Mouse (Mus musculus) brown adipose tissue, adult 24 weeks (tissue): ENCODE results near the gene Ddx46. TPM values are rescaled to one million over a fixed set of nuclear protein-coding genes. Genes with fewer than 3 reads are reported as not detected.

Experiments
- H3K27ac ChIP-seq: fragments of 200-500 bp; replicated peaks from 2 replicates; pipeline ENCODE4 v1.5.1; 2012; ENCODE audit warnings: low read depth, mild to moderate bottlenecking, low read length
- H3K4me1 ChIP-seq: fragments of 200-500 bp; 2 replicates; pipeline ENCODE4 v1.6.1; 2012; ENCODE audit warnings: low read length, mixed read lengths; ENCODE audit not compliant: control insufficient read depth, insufficient read depth, insufficient read length
- H3K4me3 ChIP-seq: fragments of 200-500 bp; 2 replicates; pipeline ENCODE4 v1.5.1; 2012; ENCODE audit warnings: low read depth, mild to moderate bottlenecking, low read length, moderate library complexity; ENCODE audit not compliant: insufficient read depth
- polyA plus RNA-seq: library from polyadenylated mRNA; stranded (reverse); fragments of >200 nt; gene quantifications from 2 replicates; pipeline ENCODE4 v1.2.4, GENCODE M21; 2012; ENCODE audit not compliant: missing spikeins, insufficient read depth, insufficient read length

Gene Ddx46
- 16.4 and 21.2 TPM in 2 replicates for polyA plus RNA-seq

GRCm38 (mm10) chr13:55634639-55635127 lies at the start of gene Ddx46:
Gene Ddx46 (plus strand): TSS chr13:55635027.
- peaks cover 2% of the 10 kb centered on the region; the same call in 1 of the 2 replicates for H3K4me1 ChIP-seq
- peak within 1 kb of the TSS; percentile 53; the same call in 1 of the 2 replicates for H3K27ac ChIP-seq
- H3K4me3 ChIP-seq, result peak within 1 kb of the TSS; percentile 81

GRCm38 (mm10) chr13:55591961-55592490 lies 42.8 kb upstream of the Ddx46 start:
- H3K4me3 ChIP-seq, result no peak overlapping the region
- no peak overlapping the region for H3K27ac ChIP-seq
- no peaks in the 10 kb centered on the region for H3K4me1 ChIP-seq

- peak overlapping the region; percentile 75 for H3K4me3 ChIP-seq
- H3K4me1 ChIP-seq, result no peaks in the 10 kb centered on the region
- no peak overlapping the region; the same call in 1 of the 2 replicates for H3K27ac ChIP-seq
These were observed 42.1 kb upstream of the Ddx46 start for GRCm38 (mm10) chr13:55592512-55593253.

GRCm38 (mm10) chr13:55593254-55593747 lies 41.5 kb upstream of the Ddx46 start:
- H3K4me1 ChIP-seq, result no peaks in the 10 kb centered on the region
- H3K4me3 ChIP-seq, result peak overlapping the region; percentile 75
- H3K27ac ChIP-seq, result no peak overlapping the region; the same call in 1 of the 2 replicates

- no peak overlapping the region for H3K27ac ChIP-seq
- H3K4me3 ChIP-seq, result no peak overlapping the region
- H3K4me1 ChIP-seq, result peaks cover 3% of the 10 kb centered on the region; the same call in 1 of the 2 replicates
These were observed 39.5 kb upstream of the Ddx46 start for GRCm38 (mm10) chr13:55595375-55595774.

GRCm38 (mm10) chr13:55596802-55597201 lies 38.0 kb upstream of the Ddx46 start:
- Histone ChIP-seq H3K27ac (no peak overlapping the region), H3K4me1 (peaks cover 6% of the 10 kb centered on the region; the same call in 1 of the 2 replicates), H3K4me3 (no peak overlapping the region)

- peaks cover 6% of the 10 kb centered on the region; the same call in 1 of the 2 replicates for H3K4me1 ChIP-seq
- peak within 1 kb of the TSS; percentile 93 for H3K4me3 ChIP-seq
These were observed 35.0 kb upstream of the Ddx46 start, which contains the start of gene B4galt7 for GRCm38 (mm10) chr13:55599566-55600540. Gene B4galt7 (plus strand): TSS chr13:55599896.

GRCm38 (mm10) chr13:55600657-55601056 lies 34.2 kb upstream of the Ddx46 start:
- peak overlapping the region; percentile 93 for H3K4me3 ChIP-seq
- H3K4me1 ChIP-seq, result peaks cover 6% of the 10 kb centered on the region; the same call in 1 of the 2 replicates
- H3K27ac ChIP-seq, result 0 out of 2 replicates have a peak overlapping the region, but pooled peaks have one; percentile 20

More at GRCm38 (mm10) chr13:55599566-55600540, 35.0 kb upstream of the Ddx46 start, which contains the start of gene B4galt7:
- H3K27ac ChIP-seq, result peak within 1 kb of the TSS; percentile 45

GRCm38 (mm10) chr13:55601611-55602010 lies 33.2 kb upstream of the Ddx46 start:
- H3K4me3 ChIP-seq, result no peak overlapping the region
- peaks cover 6% of the 10 kb centered on the region; the same call in 1 of the 2 replicates for H3K4me1 ChIP-seq
- no peak overlapping the region for H3K27ac ChIP-seq

- peaks cover 2% of the 10 kb centered on the region; the same call in 1 of the 2 replicates for H3K4me1 ChIP-seq
- no peak overlapping the region for H3K27ac ChIP-seq
- H3K4me3 ChIP-seq, result no peak overlapping the region
These were observed 30.2 kb upstream of the Ddx46 start for GRCm38 (mm10) chr13:55604606-55605005.

GRCm38 (mm10) chr13:55606899-55607623 lies 27.8 kb upstream of the Ddx46 start:
- no peak overlapping the region for H3K4me3 ChIP-seq
- no peaks in the 10 kb centered on the region for H3K4me1 ChIP-seq
- H3K27ac ChIP-seq, result no peak overlapping the region

- Histone ChIP-seq H3K4me1 (no peaks in the 10 kb centered on the region), H3K27ac (no peak overlapping the region), H3K4me3 (no peak overlapping the region)
These were observed 27.2 kb upstream of the Ddx46 start for GRCm38 (mm10) chr13:55607624-55608006.

GRCm38 (mm10) chr13:55611996-55612395 lies 22.8 kb upstream of the Ddx46 start:
- H3K27ac ChIP-seq, result no peak overlapping the region

GRCm38 (mm10) chr13:55613471-55613870 lies 21.4 kb upstream of the Ddx46 start:
- H3K4me3 ChIP-seq, result no peak overlapping the region
- H3K4me1 ChIP-seq, result no peaks in the 10 kb centered on the region
- no peak overlapping the region for H3K27ac ChIP-seq

More at GRCm38 (mm10) chr13:55611996-55612395, 22.8 kb upstream of the Ddx46 start:
- no peak overlapping the region for H3K4me3 ChIP-seq
- H3K4me1 ChIP-seq, result no peaks in the 10 kb centered on the region
